Mouse (Mus musculus): ENCODE results near the gene Neurod4.

DNA sequence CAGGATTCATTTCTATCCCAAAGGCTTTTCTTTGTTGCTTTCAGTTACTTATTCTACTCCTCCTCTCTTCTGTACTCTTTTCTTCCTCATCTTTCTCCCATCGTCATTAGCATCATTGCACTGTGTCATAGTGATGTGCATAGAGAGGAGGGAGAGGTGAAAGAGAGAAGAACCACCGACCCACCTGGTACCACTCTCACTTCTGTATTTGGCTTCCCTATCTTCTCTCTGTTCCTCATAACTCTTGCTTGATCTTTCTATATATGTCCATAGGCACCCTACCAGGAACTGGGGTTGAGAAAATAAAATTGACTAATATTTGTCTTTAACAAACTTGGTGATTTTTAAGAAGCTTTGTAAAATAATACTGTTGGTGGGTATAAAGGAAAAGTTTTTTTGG is 3.5 kb downstream of the Neurod4 start:
- TF ChIP-seq CTCF (IDR thresholded peaks at IDR 0.05; ENCODE audit: extremely low read depth, insufficient read length, insufficient replicate concordance, low read depth, low read length) (no peak), POLR2A (IDR thresholded peaks at IDR 0.05; ENCODE audit: low read depth, low read length) (no peak)
